Mouse (Mus musculus): ENCODE results near the gene Traf7.

GRCm38 (mm10) chr17:24483495-24483894 is 44.2 kb downstream of the Traf7 start:
- TF ChIP-seq POLR2A (IDR thresholded peaks at IDR 0.05; ENCODE audit: low read depth, low read length): no peak
- no peak for TF ChIP-seq CTCF (IDR thresholded peaks at IDR 0.05; ENCODE audit: borderline replicate concordance, insufficient read depth, low read length)

Measured in embryonic fibroblast, embryonic 13.5 days (primary cell).